Mouse (Mus musculus) neural tube, embryonic 12.5 days (tissue): ENCODE data around the gene Apoa5. TPM values are rescaled to one million over a fixed set of nuclear protein-coding genes. Genes with fewer than 3 reads are reported as not detected.
"Not testable (repeated sequence)": the region's sequence is repeated elsewhere in the genome, so short reads cannot be mapped to it uniquely, and the experiment has no call there.

Source experiments
- ATAC-seq: fragments of 200-750 bp; cut with Nextera tagmentation; 2 replicates; pipeline ENCODE4 v1.8.0; 2017; ENCODE audit warnings: low read depth, mild to moderate bottlenecking, moderate TSS enrichment, moderate library complexity; ENCODE audit not compliant: low FRiP score
- H3K27ac ChIP-seq: fragments of 300-500 bp; sonication (generic); 2 replicates; pipeline ENCODE4 v1.5.1; 2016
- H3K27me3 ChIP-seq: fragments of 300-500 bp; sonication (generic); replicated peaks from 2 replicates; pipeline ENCODE4 v1.6.1; 2016; ENCODE audit warnings: mild to moderate bottlenecking
- H3K36me3 ChIP-seq: fragments of 300-500 bp; sonication (generic); 2 replicates; pipeline ENCODE4 v1.6.1; 2016; ENCODE audit warnings: mild to moderate bottlenecking
- H3K4me1 ChIP-seq: fragments of 300-500 bp; sonication (generic); 2 replicates; pipeline ENCODE4 v1.6.1; 2016
- H3K4me2 ChIP-seq: fragments of 300-500 bp; sonication (generic); replicated peaks from 2 replicates; pipeline ENCODE4 v1.6.1; 2016; ENCODE audit warnings: mild to moderate bottlenecking
- H3K4me3 ChIP-seq: fragments of 300-500 bp; sonication (generic); 2 replicates; pipeline ENCODE4 v1.5.1; 2016
- H3K9ac ChIP-seq: fragments of 300-500 bp; sonication (generic); 2 replicates; pipeline ENCODE4 v1.6.1; 2016; ENCODE audit warnings: mild to moderate bottlenecking
- H3K9me3 ChIP-seq: fragments of 300-500 bp; sonication (generic); 2 replicates; pipeline ENCODE4 v1.6.1; 2016; ENCODE audit warnings: mild to moderate bottlenecking
- WGBS: fragments of 180-500 bp; shearing (Covaris S2); methylation state at CpG from one replicate; pipeline ENCODE4 v1.1.7; 2016; 5-methylcytosine and 5-hydroxymethylcytosine counted together
- polyA plus RNA-seq: library from polyadenylated mRNA; unstranded; fragments of >200 nt; fragmentation: Nextera tagmentation; extraction: Ambion mirVana; gene quantifications from 2 replicates; pipeline ENCODE4 v1.2.1, GENCODE M21; 2016

The Apoa5 gene
- polyA plus RNA-seq, 1 experiment from 2014 or later = not detected

- Histone ChIP-seq H3K4me2 (no peak overlapping the region), H3K9me3 (peaks cover 13% of the 10 kb centered on the region), H3K36me3 (no peaks in the 10 kb centered on the region), H3K9ac (no peak overlapping the region), H3K4me1 (peaks cover 19% of the 10 kb centered on the region), H3K27ac (no peak overlapping the region), H3K4me3 (no peak overlapping the region), H3K27me3 (no peaks in the 10 kb centered on the region)
- 95% methylated on average over 3 of the region's 3 CpGs for WGBS
- ATAC-seq = no peak
Measured at GRCm38 (mm10) chr9:46317957-46318356, 49.5 kb downstream of the Apoa5 start.

- H3K36me3 ChIP-seq, H3K27me3 ChIP-seq, H3K4me3 ChIP-seq, ATAC-seq, H3K9ac ChIP-seq, H3K27ac ChIP-seq, H3K4me2 ChIP-seq: not testable (repeated sequence)
- Histone ChIP-seq H3K4me1 (peaks cover 17% of the 10 kb centered on the region), H3K9me3 (peaks cover 13% of the 10 kb centered on the region)
- 87% methylated on average over 6 of the region's 6 CpGs for WGBS
Measured at GRCm38 (mm10) chr9:46319886-46320285, 51.5 kb downstream of the Apoa5 start, which contains the start of gene 4931429L15Rik. 4931429L15Rik (minus strand) TSS chr9:46319986.

- Histone ChIP-seq H3K27ac (no peak overlapping the region), H3K9me3 (peaks cover 13% of the 10 kb centered on the region), H3K4me2 (no peak overlapping the region), H3K36me3 (no peaks in the 10 kb centered on the region), H3K9ac (no peak overlapping the region), H3K27me3 (no peaks in the 10 kb centered on the region), H3K4me1 (peaks cover 17% of the 10 kb centered on the region), H3K4me3 (no peak overlapping the region)
- 95% methylated on average over 2 of the region's 2 CpGs for WGBS
- ATAC-seq = no peak
Measured at GRCm38 (mm10) chr9:46320461-46320860, 52.0 kb downstream of the Apoa5 start.

Other genes starting within 250 kb of the Apoa5 start
- gene Apoa1, start 40.1 kb upstream of the Apoa5 start, polyA plus RNA-seq = 2.4 and 4.4 TPM in 2 replicates
- gene Apoc3, start 33.0 kb upstream of the Apoa5 start, polyA plus RNA-seq = not detected in 2 replicates
- gene Apoa4, start 27.9 kb upstream of the Apoa5 start, polyA plus RNA-seq = not detected in 2 replicates
- gene Zpr1, start 4.4 kb downstream of the Apoa5 start, polyA plus RNA-seq = 58.0 and 60.7 TPM in 2 replicates
- gene Bud13, start 14.4 kb downstream of the Apoa5 start, polyA plus RNA-seq = 20.4 and 21.7 TPM in 2 replicates
- gene 4931429L15Rik, start 51.4 kb downstream of the Apoa5 start, polyA plus RNA-seq = 0.18 TPM in 1 of 2 replicates, not detected in the other